Mouse (Mus musculus): ENCODE data around the gene Hmga2. TPM values are rescaled to one million over a fixed set of nuclear protein-coding genes. Genes with fewer than 3 reads are reported as not detected.

Gene Hmga2
- polyA plus RNA-seq, 1 experiment from 2014 or later = 0.45 TPM

GRCm38 (mm10) chr10:120498086-120498485 lies 21.8 kb upstream of the Hmga2 start:
- Histone ChIP-seq H3K27ac (ENCODE audit: low read length) (no peak overlapping the region), H3K4me1 (ENCODE audit: control insufficient read depth, insufficient read depth, low read length) (peaks cover 2% of the 10 kb centered on the region; the same call in 1 of the 2 replicates), H3K9ac (ENCODE audit: low read depth, low read length) (no peak overlapping the region), H3K9me3 (replicated peaks; ENCODE audit: control insufficient read depth, low read length, poor library complexity, severe bottlenecking) (no peaks in the 10 kb centered on the region), H3K4me2 (ENCODE audit: low read length) (no peak overlapping the region), H3K27me3 (ENCODE audit: control insufficient read depth, insufficient read depth, low read depth, low read length) (no peaks in the 10 kb centered on the region), H3K36me3 (ENCODE audit: control insufficient read depth, insufficient read depth, low read length) (no peaks in the 10 kb centered on the region), H3K4me3 (ENCODE audit: low read depth, low read length) (no peak overlapping the region)
- ATAC-seq = no peak

GRCm38 (mm10) chr10:120494653-120495052 lies 18.4 kb upstream of the Hmga2 start:
- Histone ChIP-seq H3K4me3 (ENCODE audit: low read depth, low read length) (no peak overlapping the region), H3K9me3 (replicated peaks; ENCODE audit: control insufficient read depth, low read length, poor library complexity, severe bottlenecking) (no peaks in the 10 kb centered on the region), H3K27me3 (ENCODE audit: control insufficient read depth, insufficient read depth, low read depth, low read length) (no peaks in the 10 kb centered on the region), H3K27ac (ENCODE audit: low read length) (no peak overlapping the region), H3K4me2 (ENCODE audit: low read length) (no peak overlapping the region), H3K36me3 (ENCODE audit: control insufficient read depth, insufficient read depth, low read length) (no peaks in the 10 kb centered on the region), H3K4me1 (ENCODE audit: control insufficient read depth, insufficient read depth, low read length) (no peaks in the 10 kb centered on the region), H3K9ac (ENCODE audit: low read depth, low read length) (no peak overlapping the region)
- no peak for ATAC-seq
- 100% methylated on average over 1 of the region's 1 CpGs for WGBS

GRCm38 (mm10) chr10:120491477-120491876 lies 15.2 kb upstream of the Hmga2 start:
- H3K4me1 ChIP-seq (ENCODE audit: control insufficient read depth, insufficient read depth, low read length) = no peaks in the 10 kb centered on the region
- H3K4me3 ChIP-seq (ENCODE audit: low read depth, low read length) = no peak overlapping the region
- no peaks in the 10 kb centered on the region for H3K36me3 ChIP-seq (ENCODE audit: control insufficient read depth, insufficient read depth, low read length)
- peaks cover 3% of the 10 kb centered on the region; the same call in 1 of the 2 replicates for H3K9me3 ChIP-seq (replicated peaks; ENCODE audit: control insufficient read depth, low read length, poor library complexity, severe bottlenecking)
- no peak overlapping the region for H3K4me2 ChIP-seq (ENCODE audit: low read length)
- ATAC-seq = no peak
- H3K27me3 ChIP-seq (ENCODE audit: control insufficient read depth, insufficient read depth, low read depth, low read length) = no peaks in the 10 kb centered on the region
- WGBS = 84% methylated on average over 5 of the region's 5 CpGs
- H3K9ac ChIP-seq (ENCODE audit: low read depth, low read length) = no peak overlapping the region
- H3K27ac ChIP-seq (ENCODE audit: low read length) = no peak overlapping the region

- Histone ChIP-seq H3K27me3 (ENCODE audit: control insufficient read depth, insufficient read depth, low read depth, low read length) (no peaks in the 10 kb centered on the region), H3K9me3 (replicated peaks; ENCODE audit: control insufficient read depth, low read length, poor library complexity, severe bottlenecking) (peaks cover 7% of the 10 kb centered on the region; the same call in 1 of the 2 replicates), H3K4me1 (ENCODE audit: control insufficient read depth, insufficient read depth, low read length) (no peaks in the 10 kb centered on the region), H3K27ac (ENCODE audit: low read length) (no peak overlapping the region), H3K36me3 (ENCODE audit: control insufficient read depth, insufficient read depth, low read length) (no peaks in the 10 kb centered on the region), H3K4me3 (ENCODE audit: low read depth, low read length) (no peak overlapping the region), H3K9ac (ENCODE audit: low read depth, low read length) (no peak overlapping the region), H3K4me2 (ENCODE audit: low read length) (no peak overlapping the region)
- 93% methylated on average over 3 of the region's 3 CpGs for WGBS
- no peak for ATAC-seq
Measured at GRCm38 (mm10) chr10:120489611-120490010, 13.3 kb upstream of the Hmga2 start.

GRCm38 (mm10) chr10:120488526-120488925 lies 12.3 kb upstream of the Hmga2 start:
- no peaks in the 10 kb centered on the region for H3K36me3 ChIP-seq (ENCODE audit: control insufficient read depth, insufficient read depth, low read length)
- no peak overlapping the region for H3K9ac ChIP-seq (ENCODE audit: low read depth, low read length)
- no peaks in the 10 kb centered on the region for H3K27me3 ChIP-seq (ENCODE audit: control insufficient read depth, insufficient read depth, low read depth, low read length)
- no peak overlapping the region for H3K4me2 ChIP-seq (ENCODE audit: low read length)
- peaks cover 7% of the 10 kb centered on the region; the same call in 1 of the 2 replicates for H3K9me3 ChIP-seq (replicated peaks; ENCODE audit: control insufficient read depth, low read length, poor library complexity, severe bottlenecking)
- no peak overlapping the region for H3K27ac ChIP-seq (ENCODE audit: low read length)
- no peaks in the 10 kb centered on the region for H3K4me1 ChIP-seq (ENCODE audit: control insufficient read depth, insufficient read depth, low read length)
- no peak overlapping the region for H3K4me3 ChIP-seq (ENCODE audit: low read depth, low read length)
- WGBS = 82% methylated on average over 4 of the region's 4 CpGs
- ATAC-seq = no peak

- Histone ChIP-seq H3K27me3 (ENCODE audit: control insufficient read depth, insufficient read depth, low read depth, low read length) (no peaks in the 10 kb centered on the region), H3K4me3 (ENCODE audit: low read depth, low read length) (no peak overlapping the region), H3K9me3 (replicated peaks; ENCODE audit: control insufficient read depth, low read length, poor library complexity, severe bottlenecking) (peaks cover 7% of the 10 kb centered on the region; the same call in 1 of the 2 replicates), H3K9ac (ENCODE audit: low read depth, low read length) (no peak overlapping the region), H3K4me2 (ENCODE audit: low read length) (no peak overlapping the region), H3K4me1 (ENCODE audit: control insufficient read depth, insufficient read depth, low read length) (no peaks in the 10 kb centered on the region), H3K27ac (ENCODE audit: low read length) (no peak overlapping the region), H3K36me3 (ENCODE audit: control insufficient read depth, insufficient read depth, low read length) (no peaks in the 10 kb centered on the region)
- ATAC-seq = no peak
- 100% methylated on average over 1 of the region's 1 CpGs for WGBS
Measured at GRCm38 (mm10) chr10:120487881-120488280, 11.6 kb upstream of the Hmga2 start.

- H3K4me3 ChIP-seq (ENCODE audit: low read depth, low read length) = no peak overlapping the region
- ATAC-seq = no peak
Measured at GRCm38 (mm10) chr10:120485461-120485860, 9.2 kb upstream of the Hmga2 start.

GRCm38 (mm10) chr10:120484144-120484543 lies 7.9 kb upstream of the Hmga2 start:
- Histone ChIP-seq H3K27me3 (ENCODE audit: control insufficient read depth, insufficient read depth, low read depth, low read length) (no peaks in the 10 kb centered on the region), H3K4me2 (ENCODE audit: low read length) (no peak overlapping the region), H3K27ac (ENCODE audit: low read length) (no peak overlapping the region), H3K4me3 (ENCODE audit: low read depth, low read length) (no peak overlapping the region), H3K36me3 (ENCODE audit: control insufficient read depth, insufficient read depth, low read length) (no peaks in the 10 kb centered on the region), H3K9me3 (replicated peaks; ENCODE audit: control insufficient read depth, low read length, poor library complexity, severe bottlenecking) (peaks cover 7% of the 10 kb centered on the region; the same call in 1 of the 2 replicates), H3K4me1 (ENCODE audit: control insufficient read depth, insufficient read depth, low read length) (no peaks in the 10 kb centered on the region), H3K9ac (ENCODE audit: low read depth, low read length) (no peak overlapping the region)
- no peak for ATAC-seq
- 78% methylated on average over 4 of the region's 4 CpGs for WGBS

More at GRCm38 (mm10) chr10:120485461-120485860, 9.2 kb upstream of the Hmga2 start:
- no peak overlapping the region for H3K9ac ChIP-seq (ENCODE audit: low read depth, low read length)
- H3K4me2 ChIP-seq (ENCODE audit: low read length) = no peak overlapping the region
- no peaks in the 10 kb centered on the region for H3K4me1 ChIP-seq (ENCODE audit: control insufficient read depth, insufficient read depth, low read length)
- H3K27ac ChIP-seq (ENCODE audit: low read length) = no peak overlapping the region
- H3K27me3 ChIP-seq (ENCODE audit: control insufficient read depth, insufficient read depth, low read depth, low read length) = no peaks in the 10 kb centered on the region
- WGBS = 80% methylated on average over 1 of the region's 1 CpGs
- H3K9me3 ChIP-seq (replicated peaks; ENCODE audit: control insufficient read depth, low read length, poor library complexity, severe bottlenecking) = peaks cover 7% of the 10 kb centered on the region; the same call in 1 of the 2 replicates
- no peaks in the 10 kb centered on the region for H3K36me3 ChIP-seq (ENCODE audit: control insufficient read depth, insufficient read depth, low read length)

GRCm38 (mm10) chr10:120478164-120478563 lies 1.9 kb upstream of the Hmga2 start:
- Histone ChIP-seq H3K4me1 (ENCODE audit: control insufficient read depth, insufficient read depth, low read length) (peaks cover 42% of the 10 kb centered on the region), H3K36me3 (ENCODE audit: control insufficient read depth, insufficient read depth, low read length) (no peaks in the 10 kb centered on the region), H3K27ac (ENCODE audit: low read length) (no peak overlapping the region), H3K9me3 (replicated peaks; ENCODE audit: control insufficient read depth, low read length, poor library complexity, severe bottlenecking) (no peaks in the 10 kb centered on the region), H3K4me3 (ENCODE audit: low read depth, low read length) (peak overlapping the region; percentile 54; the same call in 1 of the 2 replicates), H3K27me3 (ENCODE audit: control insufficient read depth, insufficient read depth, low read depth, low read length) (peaks cover 5% of the 10 kb centered on the region), H3K4me2 (ENCODE audit: low read length) (peak overlapping the region; percentile 97), H3K9ac (ENCODE audit: low read depth, low read length) (no peak overlapping the region)
- no peak for ATAC-seq
- WGBS = under 1% methylated on average over 16 of the region's 16 CpGs

Data from midbrain, embryonic 16.5 days (tissue).